Mouse (Mus musculus) midbrain, embryonic 11.5 days (tissue): Measurements from ENCODE around the gene Iqca. TPM values are rescaled to one million over a fixed set of nuclear protein-coding genes. Genes with fewer than 3 reads are reported as not detected.

Source experiments
- ATAC-seq: fragments of 200-750 bp; cut with Nextera tagmentation; 2 replicates; pipeline ENCODE4 v1.8.0; 2017; ENCODE audit warnings: moderate TSS enrichment, moderate library complexity; ENCODE audit not compliant: low FRiP score
- DNase-seq: peaks from one replicate; pipeline ENCODE4 v3.0.0; 2015; ENCODE audit warnings: low spot score; ENCODE audit errors: missing footprints
- H3K27ac ChIP-seq: fragments of 300-500 bp; sonication (generic); 2 replicates; pipeline ENCODE4 v1.5.1; 2014; ENCODE audit warnings: low read depth, low read length
- H3K27me3 ChIP-seq: fragments of 300-500 bp; sonication (generic); 2 replicates; pipeline ENCODE4 v1.6.1; 2014; ENCODE audit warnings: mild to moderate bottlenecking, low read length, moderate library complexity, mixed read lengths; ENCODE audit not compliant: control insufficient read depth, insufficient read depth
- H3K36me3 ChIP-seq: fragments of 300-500 bp; sonication (generic); 2 replicates; pipeline ENCODE4 v1.6.1; 2014; ENCODE audit warnings: mild to moderate bottlenecking, low read length, moderate library complexity, mixed read lengths; ENCODE audit not compliant: control insufficient read depth, insufficient read depth
- H3K4me1 ChIP-seq: fragments of 300-500 bp; sonication (generic); 2 replicates; pipeline ENCODE4 v1.6.1; 2014; ENCODE audit warnings: low read length; ENCODE audit not compliant: control insufficient read depth, insufficient read depth
- H3K4me2 ChIP-seq: fragments of 300-500 bp; sonication (generic); 2 replicates; pipeline ENCODE4 v1.6.1; 2014; ENCODE audit warnings: mild to moderate bottlenecking, moderate library complexity
- H3K4me3 ChIP-seq: fragments of 300-500 bp; sonication (generic); 2 replicates; pipeline ENCODE4 v1.5.1; 2014; ENCODE audit warnings: low read depth, low read length
- H3K9ac ChIP-seq: fragments of 300-500 bp; sonication (generic); 2 replicates; pipeline ENCODE4 v1.6.1; 2014; ENCODE audit warnings: low read length
- H3K9me3 ChIP-seq: fragments of 300-500 bp; sonication (generic); 2 replicates; pipeline ENCODE4 v1.6.1; 2016; ENCODE audit warnings: low read length; ENCODE audit not compliant: control insufficient read depth
- WGBS: fragments of 180-500 bp; shearing (Covaris S2); extraction: QIAGEN DNeasy Blood & Tissue Kit; methylation state at CpG from one replicate; pipeline ENCODE4 v1.1.7; 2014; 5-methylcytosine and 5-hydroxymethylcytosine counted together
- polyA plus RNA-seq: library from polyadenylated mRNA; unstranded; fragments of >200 nt; fragmentation: Nextera tagmentation; extraction: Ambion mirVana; gene quantifications from 2 replicates; pipeline ENCODE4 v1.2.1, GENCODE M21; 2014

Gene Iqca
- polyA plus RNA-seq, 1 experiment from 2014 or later, result 0.18 TPM

DNA sequence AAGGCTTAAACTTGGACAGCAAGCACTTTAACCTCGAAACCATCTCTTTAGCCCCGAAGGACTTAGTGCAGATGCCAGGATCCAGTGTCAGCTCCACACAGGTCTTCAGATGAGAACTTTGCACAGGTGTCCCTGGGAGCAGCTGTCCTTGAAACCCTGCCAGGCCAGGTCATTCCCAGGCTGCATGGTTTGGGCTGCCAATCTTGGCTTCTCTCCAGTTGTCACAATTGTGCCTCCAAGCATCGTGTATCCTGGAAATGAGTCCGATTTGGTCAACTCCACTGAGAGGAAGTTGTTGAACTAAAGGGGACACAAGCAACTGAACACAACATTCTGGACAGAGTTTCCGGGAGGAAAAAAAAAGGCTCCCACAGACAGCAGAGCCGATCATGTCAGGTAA lies 8.4 kb upstream of the Iqca start:
- WGBS, result 87% methylated on average over 6 of the region's 6 CpGs

DNA sequence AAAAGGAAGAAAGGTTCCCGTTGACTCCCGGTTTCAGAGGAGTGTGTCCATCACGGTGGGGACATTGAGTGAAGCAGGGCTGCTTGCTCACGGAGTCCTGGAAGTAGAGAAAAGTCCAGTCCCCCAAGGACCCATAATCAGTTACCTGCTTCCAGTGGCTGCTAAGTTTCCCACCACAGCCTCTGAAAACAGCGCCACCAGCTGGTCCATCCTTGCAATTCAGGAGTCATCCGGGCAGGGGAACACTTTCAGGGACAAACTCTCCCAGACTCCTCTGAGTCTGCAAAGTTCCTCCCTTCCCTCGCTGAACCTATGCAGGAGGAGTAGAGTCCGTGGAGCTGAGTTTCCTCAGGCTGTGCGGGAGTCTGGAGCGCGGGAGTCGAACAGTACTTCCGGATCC lies 6.7 kb upstream of the Iqca start:
- WGBS, result 39% methylated on average over 13 of the region's 13 CpGs

More for the DNA sequence above, 8.4 kb upstream of the Iqca start:
- Histone ChIP-seq H3K27me3 (no peaks in the 10 kb centered on the region), H3K4me1 (no peaks in the 10 kb centered on the region; the same call in 1 of the 2 replicates), H3K9ac (no peak overlapping the region), H3K4me2 (no peak overlapping the region), H3K27ac (no peak overlapping the region), H3K9me3 (no peaks in the 10 kb centered on the region), H3K36me3 (no peaks in the 10 kb centered on the region), H3K4me3 (no peak overlapping the region)
- no peak for DNase-seq
- ATAC-seq, result no peak

DNA sequence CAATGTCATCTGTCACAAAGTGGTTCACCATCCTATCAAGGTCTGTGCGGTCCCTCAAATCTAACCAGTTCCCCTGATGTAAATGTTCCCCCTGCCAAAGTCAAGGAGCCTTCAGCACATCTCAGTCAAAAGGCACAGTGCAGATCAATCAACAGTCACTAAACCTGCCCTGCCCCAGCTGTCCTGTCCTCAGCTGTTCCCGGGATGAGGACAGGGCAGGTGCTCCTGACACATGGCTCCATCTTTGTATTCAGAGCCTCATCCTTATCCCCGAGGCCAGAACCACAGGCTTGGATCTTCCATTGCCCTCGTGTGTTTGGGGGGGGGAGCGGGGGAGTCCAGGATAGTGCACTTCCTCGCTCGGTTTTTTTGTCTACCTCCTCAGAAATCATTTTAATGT lies 3.4 kb upstream of the Iqca start:
- Histone ChIP-seq H3K4me2 (no peak overlapping the region), H3K9me3 (no peaks in the 10 kb centered on the region), H3K36me3 (no peaks in the 10 kb centered on the region), H3K27ac (no peak overlapping the region), H3K4me3 (no peak overlapping the region), H3K27me3 (no peaks in the 10 kb centered on the region; the same call in 1 of the 2 replicates), H3K4me1 (peaks cover 10% of the 10 kb centered on the region; the same call in 1 of the 2 replicates), H3K9ac (no peak overlapping the region)
- WGBS, result 81% methylated on average over 7 of the region's 7 CpGs
- ATAC-seq (no peak), DNase-seq (no peak)

More for the DNA sequence above, 6.7 kb upstream of the Iqca start:
- Histone ChIP-seq H3K4me2 (no peak overlapping the region), H3K4me1 (no peaks in the 10 kb centered on the region; the same call in 1 of the 2 replicates), H3K9ac (no peak overlapping the region), H3K27ac (no peak overlapping the region), H3K36me3 (no peaks in the 10 kb centered on the region), H3K27me3 (no peaks in the 10 kb centered on the region), H3K9me3 (no peaks in the 10 kb centered on the region), H3K4me3 (no peak overlapping the region)
- no peak for ATAC-seq
- no peak for DNase-seq

GRCm38 (mm10) chr1:90153787-90154186 lies 586 bp upstream of the Iqca start:
- Histone ChIP-seq H3K4me3 (peak overlapping the region; percentile 8; the same call in 1 of the 2 replicates), H3K9ac (peak overlapping the region; percentile 39)

DNA sequence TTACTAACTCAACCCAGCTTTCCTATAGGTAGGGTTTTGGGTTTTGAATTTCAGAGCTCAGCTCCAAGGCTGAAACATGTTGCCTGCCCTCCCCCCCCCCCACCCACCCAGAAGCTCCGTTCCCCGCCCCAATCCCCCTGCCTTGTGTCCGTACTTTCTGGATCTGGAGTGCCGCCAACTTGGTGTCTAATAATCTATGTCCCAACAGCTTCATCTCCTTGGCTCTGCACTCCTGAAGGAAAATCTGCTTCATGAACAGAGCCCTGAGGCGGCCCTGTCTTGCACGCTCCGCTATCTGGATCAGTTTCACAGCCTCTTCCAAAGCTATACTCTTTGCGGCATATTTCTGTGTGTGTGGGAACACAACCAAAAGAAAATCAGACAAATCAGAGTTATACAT lies 13.5 kb downstream of the Iqca start:
- DNase-seq (no peak), ATAC-seq (no peak)
- Histone ChIP-seq H3K27ac (no peak overlapping the region), H3K4me2 (no peak overlapping the region), H3K36me3 (no peaks in the 10 kb centered on the region), H3K9ac (no peak overlapping the region), H3K9me3 (no peaks in the 10 kb centered on the region), H3K4me1 (no peaks in the 10 kb centered on the region), H3K27me3 (no peaks in the 10 kb centered on the region), H3K4me3 (no peak overlapping the region)
- 90% methylated on average over 8 of the region's 8 CpGs for WGBS

More at GRCm38 (mm10) chr1:90153787-90154186, 586 bp upstream of the Iqca start:
- DNase-seq, result no peak
- peak overlapping the region; percentile 33 for H3K4me2 ChIP-seq
- H3K27me3 ChIP-seq, result no peaks in the 10 kb centered on the region; the same call in 1 of the 2 replicates
- H3K4me1 ChIP-seq, result peaks cover 10% of the 10 kb centered on the region; the same call in 1 of the 2 replicates
- WGBS, result 16% methylated on average over 6 of the region's 6 CpGs
- no peaks in the 10 kb centered on the region for H3K36me3 ChIP-seq
- peak; percentile 47 for ATAC-seq
- H3K9me3 ChIP-seq, result no peaks in the 10 kb centered on the region
- H3K27ac ChIP-seq, result 0 out of 2 replicates have a peak overlapping the region, but pooled peaks have one; percentile 12

DNA sequence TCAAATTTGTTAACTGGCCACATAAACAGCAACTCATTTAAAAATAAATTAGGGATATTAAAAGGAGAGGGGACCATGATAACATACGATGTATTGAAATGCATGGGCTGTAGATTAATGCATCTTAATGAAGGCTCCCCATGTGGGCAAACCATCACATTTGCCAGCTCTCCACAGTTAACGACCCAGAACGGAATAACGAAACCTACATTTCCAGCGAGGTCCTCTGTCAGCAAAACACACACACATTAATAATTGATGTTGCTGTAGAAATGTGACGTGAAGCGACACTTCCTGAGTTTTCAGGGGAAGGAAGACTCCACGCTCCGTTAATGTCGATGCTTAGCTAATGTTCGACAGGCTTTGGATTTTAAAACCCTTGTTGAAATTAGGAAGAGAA lies 20.8 kb downstream of the Iqca start:
- WGBS, result 90% methylated on average over 11 of the region's 11 CpGs
- Histone ChIP-seq H3K9me3 (no peaks in the 10 kb centered on the region), H3K4me3 (no peak overlapping the region), H3K4me1 (no peaks in the 10 kb centered on the region), H3K9ac (no peak overlapping the region), H3K27ac (no peak overlapping the region), H3K27me3 (no peaks in the 10 kb centered on the region), H3K36me3 (no peaks in the 10 kb centered on the region), H3K4me2 (no peak overlapping the region)
- ATAC-seq (no peak), DNase-seq (no peak)

- H3K9ac ChIP-seq, result no peak overlapping the region
- H3K4me2 ChIP-seq, result no peak overlapping the region
- whole genome bisulfite sequencing, result 81% methylated on average over 7 of the region's 7 CpGs
- H3K27ac ChIP-seq, result no peak overlapping the region
- no peak for ATAC-seq
- no peaks in the 10 kb centered on the region for H3K27me3 ChIP-seq
- H3K36me3 ChIP-seq, result no peaks in the 10 kb centered on the region
- DNase-seq, result no peak
- no peaks in the 10 kb centered on the region for H3K4me1 ChIP-seq
- H3K9me3 ChIP-seq, result no peaks in the 10 kb centered on the region
- no peak overlapping the region for H3K4me3 ChIP-seq
Observed at GRCm38 (mm10) chr1:90131982-90132381, 21.2 kb downstream of the Iqca start.

DNA sequence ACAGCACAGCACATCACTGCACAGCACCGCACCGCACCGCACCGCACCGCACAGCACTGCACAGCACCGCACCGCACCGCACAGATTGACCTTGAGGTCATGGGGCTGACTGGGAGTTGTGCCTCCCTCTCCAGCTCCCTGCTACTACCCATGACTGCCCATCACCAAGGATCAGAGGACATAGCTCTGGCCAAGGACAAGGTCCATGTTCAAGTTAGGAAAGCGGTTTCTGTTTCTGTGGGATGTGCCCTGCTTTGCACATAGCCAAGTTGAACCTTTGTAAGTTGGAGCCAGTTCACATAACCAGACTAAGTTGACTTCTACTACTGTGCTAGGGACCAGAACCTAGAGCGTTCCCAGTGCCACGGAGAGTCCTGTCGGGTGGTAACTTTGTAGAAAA lies 28.6 kb downstream of the Iqca start:
- no peak overlapping the region for H3K27ac ChIP-seq
- no peak overlapping the region for H3K9ac ChIP-seq
- no peak overlapping the region for H3K4me3 ChIP-seq
- 98% methylated on average over 12 of the region's 12 CpGs for WGBS
- DNase-seq (no peak), ATAC-seq (no peak)
- no peak overlapping the region for H3K4me2 ChIP-seq
- no peaks in the 10 kb centered on the region for H3K36me3 ChIP-seq
- H3K4me1 ChIP-seq, result no peaks in the 10 kb centered on the region
- no peaks in the 10 kb centered on the region for H3K9me3 ChIP-seq
- no peaks in the 10 kb centered on the region for H3K27me3 ChIP-seq

DNA sequence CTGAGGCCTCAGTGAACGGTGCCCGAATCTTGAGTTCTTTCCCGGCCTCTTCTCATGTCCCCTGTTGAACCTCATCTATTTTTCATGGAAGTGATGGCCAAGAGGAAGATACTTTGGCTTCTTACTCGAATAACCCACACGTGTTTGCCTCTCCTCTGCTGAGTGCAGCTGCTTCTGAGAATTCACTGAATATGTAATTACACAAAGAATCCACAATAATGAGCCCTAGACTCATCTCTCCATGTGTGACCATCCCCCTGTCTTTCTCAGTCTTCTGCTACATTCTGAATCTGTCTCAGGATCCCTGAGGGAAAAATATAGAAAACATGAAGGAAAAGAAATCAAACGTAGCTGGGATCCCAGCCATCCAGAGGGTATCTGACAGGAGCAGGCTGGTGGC lies 32.5 kb downstream of the Iqca start:
- 84% methylated on average over 6 of the region's 6 CpGs for WGBS

More for the DNA sequence above, 32.5 kb downstream of the Iqca start:
- no peaks in the 10 kb centered on the region for H3K4me1 ChIP-seq
- H3K9me3 ChIP-seq, result no peaks in the 10 kb centered on the region
- H3K4me3 ChIP-seq, result no peak overlapping the region
- no peak overlapping the region for H3K27ac ChIP-seq
- H3K9ac ChIP-seq, result no peak overlapping the region
- H3K27me3 ChIP-seq, result no peaks in the 10 kb centered on the region
- no peak for ATAC-seq
- no peaks in the 10 kb centered on the region for H3K36me3 ChIP-seq
- DNase-seq, result no peak
- H3K4me2 ChIP-seq, result no peak overlapping the region
